ENCODE assay signal across 9 mouse cellular contexts in the genomic region with DNA sequence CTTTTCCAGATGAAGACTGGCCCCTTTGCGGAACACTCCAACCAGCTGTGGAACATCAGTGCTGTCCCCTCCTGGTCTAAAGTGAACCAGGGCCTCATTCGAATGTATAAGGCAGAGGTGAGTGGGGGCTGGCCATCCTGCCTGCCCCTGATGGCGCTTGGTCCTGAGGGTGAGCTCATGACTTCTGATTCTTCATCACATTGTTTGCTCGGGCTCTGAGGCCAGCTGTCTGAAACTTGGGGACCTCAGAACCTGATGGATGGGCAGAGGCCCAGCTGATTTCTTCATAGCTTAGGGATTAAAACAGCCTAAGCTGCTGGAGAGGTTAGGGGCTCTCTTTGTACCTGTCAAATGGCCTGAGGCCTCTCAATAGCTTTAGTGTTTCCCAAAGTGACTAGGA. TPM values are rescaled to one million over a fixed set of nuclear protein-coding genes. Genes with fewer than 3 reads are reported as not detected.
A peak's percentile ranks its signal among the peaks of the same experiment; 100 is the strongest.
DNase-seq lines count a peak whose midpoint lies in the region; ATAC-seq lines count a peak whose summit lies in the region.
"Had no signal": no experiment of that assay in that cellular context is flagged by ENCODE, and none has a peak within 500 bp of the region (broad histone marks: within the 10 kb centered on the region; RNA-seq: fewer than 3 reads in every experiment).

No protein-coding gene starts in this region.

- H3K4me3 ChIP-seq in heart, embryonic 13.5 days = peak overlapping the region; percentile 49
- H3K4me3 ChIP-seq in midbrain, embryonic 12.5 days = no peak overlapping the region

- no peak for DNase-seq in heart, postnatal 10 days
- DNase-seq in NIH3T3 (ENCODE audit: low read depth) = peak; percentile 39
- DNase-seq in heart, postnatal 36 days = peak; percentile 25 to 38
- no peak for DNase-seq in thymus, postnatal 10 days (ENCODE audit: low spot score in 2 of 2)
- DNase-seq in cerebellum, adult 11 months = no peak
- no peak for DNase-seq in frontal cortex, postnatal 25 days (ENCODE audit: low spot score in 2 of 2)
- DNase-seq: kidney, postnatal 36 days had no signal

- H3K36me3 ChIP-seq in heart, embryonic 13.5 days = peaks cover 71% of the 10 kb centered on the region
- H3K36me3 ChIP-seq in midbrain, embryonic 12.5 days = peaks cover 58% of the 10 kb centered on the region

- peak overlapping the region; percentile 100 for H3K27ac ChIP-seq in heart, embryonic 13.5 days (replicated peaks)
- H3K27ac ChIP-seq in midbrain, embryonic 12.5 days (replicated peaks) = peak overlapping the region; percentile 98

- no peaks in the 10 kb centered on the region for H3K9me3 ChIP-seq in heart, embryonic 13.5 days
- no peaks in the 10 kb centered on the region for H3K9me3 ChIP-seq in midbrain, embryonic 12.5 days

- WGBS in heart, embryonic 13.5 days = 46% methylated on average over 4 of the region's 4 CpGs
- 71% methylated on average over 4 of the region's 4 CpGs for WGBS in midbrain, embryonic 12.5 days

- intact Hi-C loops in heart, postnatal 10 days (cut with DNase I) = no loop called here
- intact Hi-C loops in heart, postnatal 36 days (cut with DNase I) = loop anchor here (1.0 to 5.0 kb wide), 2 partner anchors 154 to 269 kb away; no protein-coding TSS in a partner anchor

- no peak for ATAC-seq in heart, embryonic 13.5 days (ENCODE audit: extremely low read depth, insufficient number of reproducible peaks, low FRiP score, low TSS enrichment)
- ATAC-seq in midbrain, embryonic 12.5 days (ENCODE audit: low FRiP score, low read depth) = no peak

- H3K4me1 ChIP-seq in heart, embryonic 13.5 days = peaks cover 85% of the 10 kb centered on the region
- peaks cover 47% of the 10 kb centered on the region for H3K4me1 ChIP-seq in midbrain, embryonic 12.5 days

- H3K27me3 ChIP-seq in heart, embryonic 13.5 days (replicated peaks) = no peaks in the 10 kb centered on the region
- no peaks in the 10 kb centered on the region for H3K27me3 ChIP-seq in midbrain, embryonic 12.5 days

- H3K9ac ChIP-seq in heart, embryonic 13.5 days = peak overlapping the region; percentile 91
- peak overlapping the region; percentile 57; the same call in 1 of the 2 replicates for H3K9ac ChIP-seq in midbrain, embryonic 12.5 days (replicated peaks)

- H3K4me2 ChIP-seq in heart, embryonic 13.5 days = peak overlapping the region; percentile 77
- no peak overlapping the region for H3K4me2 ChIP-seq in midbrain, embryonic 12.5 days (replicated peaks)

RNA-seq across cellular contexts. Expression of a gene that starts 27.4 kb away (rescaled TPM):
- 100.0 and 109 TPM in 2 replicates for polyA plus RNA-seq in heart, embryonic 13.5 days (2015; fragmentation: Nextera tagmentation; extraction: Ambion mirVana)
- total RNA-seq in heart, postnatal 10 days (2021) = 100 to 1,000 TPM; 125 to 133 TPM
- total RNA-seq in heart, postnatal 36 days (2021) = 10 to 100 TPM; 82.9 to 85.1 TPM
- 128 and 129 TPM in 2 replicates for polyA plus RNA-seq in midbrain, embryonic 12.5 days (2016; fragmentation: Nextera tagmentation; extraction: Ambion mirVana)

RNA-seq across cellular contexts. Expression of a gene that starts 27.7 kb away (rescaled TPM):
- polyA plus RNA-seq in heart, embryonic 13.5 days (2015; fragmentation: Nextera tagmentation; extraction: Ambion mirVana) = 74.5 and 76.8 TPM in 2 replicates
- total RNA-seq in heart, postnatal 10 days (2021) = 100 to 1,000 TPM; 448 to 485 TPM
- 100 to 1,000 TPM; 496 to 534 TPM for total RNA-seq in heart, postnatal 36 days (2021)
- polyA plus RNA-seq in midbrain, embryonic 12.5 days (2016; fragmentation: Nextera tagmentation; extraction: Ambion mirVana) = 20.4 and 22.6 TPM in 2 replicates

RNA-seq across cellular contexts. Expression of a gene that starts 30.7 kb away (rescaled TPM):
- polyA plus RNA-seq in heart, embryonic 13.5 days (2015; fragmentation: Nextera tagmentation; extraction: Ambion mirVana) = 0.96 and 1.0 TPM in 2 replicates
- total RNA-seq in heart, postnatal 10 days (2021) = 10 to 100 TPM in 1 of 2 experiments, 1 to 10 TPM in 1; 9.5 to 12.2 TPM
- total RNA-seq in heart, postnatal 36 days (2021) = 1 to 10 TPM; 4.6 to 5.6 TPM
- polyA plus RNA-seq in midbrain, embryonic 12.5 days (2016; fragmentation: Nextera tagmentation; extraction: Ambion mirVana) = 2.7 and 3.4 TPM in 2 replicates

RNA-seq across cellular contexts. Expression of a gene that starts 51.2 kb away (rescaled TPM):
- 18.8 and 23.2 TPM in 2 replicates for polyA plus RNA-seq in heart, embryonic 13.5 days (2015; fragmentation: Nextera tagmentation; extraction: Ambion mirVana)
- total RNA-seq in heart, postnatal 10 days (2021) = 10 to 100 TPM; 11.6 to 14.7 TPM
- total RNA-seq in heart, postnatal 36 days (2021) = 1 to 10 TPM; 7.6 to 8.8 TPM
- polyA plus RNA-seq in midbrain, embryonic 12.5 days (2016; fragmentation: Nextera tagmentation; extraction: Ambion mirVana) = 51.2 and 52.3 TPM in 2 replicates

Comparison
In these comparisons a context has a peak if more than half of its experiments do, and no peak if none do; other contexts are left out.
1. DNase-seq: peak in NIH3T3 (single experiment) and heart, postnatal 36 days (2 of 2); none in heart, postnatal 10 days (0 of 2), thymus, postnatal 10 days (0 of 2), cerebellum, adult 11 months (single experiment) and frontal cortex, postnatal 25 days (0 of 2).